Comparison of ENCODE assay signal across 13 mouse cellular contexts in the genomic region with DNA sequence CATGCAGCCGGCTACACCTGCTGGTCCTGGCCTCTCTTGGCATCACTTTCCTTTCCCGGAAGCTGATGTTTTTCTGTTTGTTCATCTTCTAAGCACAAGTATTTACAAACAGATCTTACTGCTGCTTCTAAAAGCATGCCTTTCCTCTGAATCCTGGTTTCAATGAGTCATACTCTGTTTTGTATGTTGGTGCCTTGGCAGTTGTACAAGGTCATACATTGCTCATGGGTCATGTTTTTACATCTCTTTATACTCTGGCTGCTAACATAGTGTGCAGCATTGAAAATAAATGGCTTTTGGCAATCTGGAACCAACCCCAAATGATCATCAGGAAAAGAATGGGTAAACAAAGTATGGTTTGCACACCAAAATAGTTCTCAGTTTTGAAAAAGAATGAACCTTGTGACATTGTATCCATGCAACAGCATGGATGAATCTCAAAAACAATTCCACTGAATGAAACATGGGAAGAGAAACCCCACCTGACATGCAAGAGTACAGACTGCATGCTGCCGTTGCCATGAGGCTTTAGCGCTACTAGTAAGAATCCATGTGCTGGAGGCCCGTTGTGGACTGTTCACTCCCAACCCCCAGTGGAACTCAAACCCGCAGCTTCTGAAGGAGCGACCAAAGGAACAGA. TPM values are rescaled to one million over a fixed set of nuclear protein-coding genes. Genes with fewer than 3 reads are reported as not detected.
A peak's percentile ranks its signal among the peaks of the same experiment; 100 is the strongest.
DNase-seq lines count a peak whose midpoint lies in the region; ATAC-seq and TF ChIP-seq lines count a peak whose summit lies in the region.
"Had no signal": no experiment of that assay in that cellular context is flagged by ENCODE, and none has a peak within 500 bp of the region (broad histone marks: within the 10 kb centered on the region; RNA-seq: fewer than 3 reads in every experiment).

No protein-coding gene starts in this region.

- no peak for TF ChIP-seq POLR2A in liver, adult 2 months (IDR thresholded peaks at IDR 0.05; ENCODE audit: extremely low read depth, insufficient read depth, low read length)
- no peak for TF ChIP-seq POLR2A in embryonic fibroblast, embryonic 13.5 days (IDR thresholded peaks at IDR 0.05; ENCODE audit: low read depth, low read length)

- H3K4me2 ChIP-seq in liver, embryonic 11.5 days, result no peak overlapping the region
- no peak overlapping the region for H3K4me2 ChIP-seq in stomach, embryonic 15.5 days
- H3K4me2 ChIP-seq: embryonic facial prominence, embryonic 13.5 days; heart, embryonic 15.5 days; limb, embryonic 13.5 days; midbrain, embryonic 13.5 days had no signal

- TF ChIP-seq CTCF in gastrocnemius, adult 2 months (IDR thresholded peaks at IDR 0.05), result no peak
- no peak for TF ChIP-seq CTCF in liver, adult 2 months (IDR thresholded peaks at IDR 0.05; ENCODE audit: low read depth, low read length)
- TF ChIP-seq CTCF in embryonic fibroblast, embryonic 13.5 days (IDR thresholded peaks at IDR 0.05; ENCODE audit: borderline replicate concordance, insufficient read depth, low read length), result no peak

- H3K4me1 ChIP-seq in liver, adult 2 months (ENCODE audit: control insufficient read depth, insufficient read depth, low read length), result no peaks in the 10 kb centered on the region
- H3K4me1 ChIP-seq in liver, embryonic 11.5 days (replicated peaks; ENCODE audit: control insufficient read depth, insufficient read depth, low read length), result peaks cover 6% of the 10 kb centered on the region; the same call in 1 of the 2 replicates
- peaks cover 31% of the 10 kb centered on the region for H3K4me1 ChIP-seq in embryonic fibroblast, embryonic 13.5 days (ENCODE audit: control insufficient read depth, insufficient read depth, low read length)
- peaks cover 8% of the 10 kb centered on the region; the same call in 1 of the 2 replicates for H3K4me1 ChIP-seq in stomach, embryonic 15.5 days

- H3K79me2 ChIP-seq in liver, adult 2 months (ENCODE audit: control insufficient read depth, insufficient read depth, low read length), result no peaks in the 10 kb centered on the region

- H3K9me3 ChIP-seq in liver, embryonic 11.5 days (ENCODE audit: control insufficient read depth, low read length), result no peaks in the 10 kb centered on the region
- no peaks in the 10 kb centered on the region for H3K9me3 ChIP-seq in stomach, embryonic 15.5 days
- H3K9me3 ChIP-seq: embryonic facial prominence, embryonic 13.5 days; heart, embryonic 15.5 days; limb, embryonic 13.5 days; midbrain, embryonic 13.5 days had no signal

- H3K4me3 ChIP-seq in gastrocnemius, adult 2 months, result no peak overlapping the region
- H3K4me3 ChIP-seq in liver, adult 2 months (ENCODE audit: insufficient read depth, low read depth, low read length), result no peak overlapping the region
- H3K4me3 ChIP-seq in liver, embryonic 11.5 days (ENCODE audit: low read depth, low read length), result no peak overlapping the region
- H3K4me3 ChIP-seq in embryonic fibroblast, embryonic 13.5 days (ENCODE audit: insufficient read depth, low read length), result no peak overlapping the region
- H3K4me3 ChIP-seq in stomach, embryonic 15.5 days (replicated peaks), result no peak overlapping the region
- H3K4me3 ChIP-seq: embryonic facial prominence, embryonic 13.5 days; heart, embryonic 15.5 days; limb, embryonic 13.5 days; midbrain, embryonic 13.5 days had no signal

- no peaks in the 10 kb centered on the region for H3K27me3 ChIP-seq in liver, adult 2 months (ENCODE audit: control insufficient read depth, insufficient read depth, low read length)
- no peaks in the 10 kb centered on the region for H3K27me3 ChIP-seq in liver, embryonic 11.5 days (replicated peaks; ENCODE audit: control insufficient read depth, insufficient read depth, low read length)
- H3K27me3 ChIP-seq in stomach, embryonic 15.5 days (replicated peaks), result no peaks in the 10 kb centered on the region
- H3K27me3 ChIP-seq: embryonic facial prominence, embryonic 13.5 days; heart, embryonic 15.5 days; limb, embryonic 13.5 days; midbrain, embryonic 13.5 days had no signal

- no peak for DNase-seq in gastrocnemius, adult 2 months
- DNase-seq in gastrocnemius, adult 8-10 months (ENCODE audit: low spot score in 2 of 2), result no peak
- peak; percentile 29 for DNase-seq in liver, adult 2 months (ENCODE audit: extremely low read depth, low read depth, low spot score)
- no peak for DNase-seq in liver, embryonic 11.5 days (ENCODE audit: low spot score)
- no peak for DNase-seq in thymus, postnatal 36 days
- DNase-seq in cerebellum, adult 8-10 months, result no peak
- DNase-seq: retina, postnatal 1 day had no signal

- no peak overlapping the region for H3K9ac ChIP-seq in liver, adult 2 months (ENCODE audit: low read depth, low read length)
- no peak overlapping the region for H3K9ac ChIP-seq in liver, embryonic 11.5 days (ENCODE audit: low read depth, low read length)
- no peak overlapping the region for H3K9ac ChIP-seq in stomach, embryonic 15.5 days
- H3K9ac ChIP-seq: embryonic facial prominence, embryonic 13.5 days; heart, embryonic 15.5 days; limb, embryonic 13.5 days; midbrain, embryonic 13.5 days had no signal

- WGBS in liver, adult 2 months, result 89% methylated on average over 7 of the region's 7 CpGs
- WGBS in liver, embryonic 11.5 days, result 91% methylated on average over 7 of the region's 7 CpGs
- 65% methylated on average over 7 of the region's 7 CpGs for WGBS in stomach, embryonic 15.5 days

- ATAC-seq in liver, embryonic 11.5 days (replicated peaks; ENCODE audit: low FRiP score), result no peak
- no peak for ATAC-seq in stomach, embryonic 15.5 days (ENCODE audit: insufficient read depth, low FRiP score, low read depth)
- ATAC-seq: midbrain, embryonic 13.5 days had no signal

- no peaks in the 10 kb centered on the region for H3K36me3 ChIP-seq in liver, adult 2 months (ENCODE audit: control insufficient read depth, insufficient read depth, low read length)
- H3K36me3 ChIP-seq in liver, embryonic 11.5 days (ENCODE audit: control insufficient read depth, insufficient read depth, low read length), result no peaks in the 10 kb centered on the region
- H3K36me3 ChIP-seq in stomach, embryonic 15.5 days, result no peaks in the 10 kb centered on the region
- H3K36me3 ChIP-seq: embryonic facial prominence, embryonic 13.5 days; heart, embryonic 15.5 days; limb, embryonic 13.5 days; midbrain, embryonic 13.5 days had no signal

- peak overlapping the region; percentile 76 for H3K27ac ChIP-seq in gastrocnemius, adult 2 months
- no peak overlapping the region for H3K27ac ChIP-seq in liver, adult 2 months (replicated peaks; ENCODE audit: insufficient read depth, low read depth, low read length)
- H3K27ac ChIP-seq in liver, embryonic 11.5 days (ENCODE audit: low read depth, low read length), result no peak overlapping the region
- peak overlapping the region; percentile 21 for H3K27ac ChIP-seq in embryonic fibroblast, embryonic 13.5 days (ENCODE audit: insufficient read depth, low read length)
- H3K27ac ChIP-seq in stomach, embryonic 15.5 days, result peak overlapping the region; percentile 44
- H3K27ac ChIP-seq: embryonic facial prominence, embryonic 13.5 days; heart, embryonic 15.5 days; limb, embryonic 13.5 days; midbrain, embryonic 13.5 days had no signal

- intact Hi-C loops in gastrocnemius, adult 2 months (cut with DNase I), result no loop called here

RNA-seq across cellular contexts. Expression of gene Galnt15, which starts 13.5 kb away (rescaled TPM):
- total RNA-seq in gastrocnemius, adult 2 months (2021), result 10 to 100 TPM in 1 of 2 experiments, 1 to 10 TPM in 1; 3.8 to 10.4 TPM
- 10 to 100 TPM in 1 of 4 experiments, 1 to 10 TPM in 3; 3.9 to 14.4 (median 7.8) TPM for total RNA-seq in gastrocnemius, adult 8-10 months (2022)
- total RNA-seq in liver, adult 2 months (2014; rRNA removed), result 0.92 and 2.4 TPM in 2 replicates
- polyA plus RNA-seq in liver, adult 2 months (2012; rRNA removed), result 0.30 and 0.62 TPM in 2 replicates
- polyA plus RNA-seq in liver, embryonic 11.5 days (2014; fragmentation: Nextera tagmentation; extraction: Ambion mirVana), result not detected in 2 replicates
- not detected in 2 replicates for polyA plus RNA-seq in embryonic fibroblast, embryonic 13.5 days (2011; ENCODE audit: insufficient read length, low read depth, missing spikeins)
- polyA plus RNA-seq in stomach, embryonic 15.5 days (2015; fragmentation: Nextera tagmentation; extraction: Ambion mirVana), result 0.05 and 0.10 TPM in 2 replicates

Comparison
In these comparisons a context has a peak if more than half of its experiments do, and no peak if none do; other contexts are left out.
1. H3K27ac ChIP-seq: peak in gastrocnemius, adult 2 months (single experiment), embryonic fibroblast, embryonic 13.5 days (single experiment) and stomach, embryonic 15.5 days (single experiment); none in liver, adult 2 months (single experiment) and liver, embryonic 11.5 days (single experiment).